13 mouse cellular contexts compared by ENCODE assay signal in genomic region chr1:191829124-191829523, GRCm38 (mm10). TPM values are rescaled to one million over a fixed set of nuclear protein-coding genes. Genes with fewer than 3 reads are reported as not detected.
A peak's percentile ranks its signal among the peaks of the same experiment; 100 is the strongest.
DNase-seq lines count a peak whose midpoint lies in the region; ATAC-seq and TF ChIP-seq lines count a peak whose summit lies in the region.
"Had no signal": no experiment of that assay in that cellular context is flagged by ENCODE, and none has a peak within 500 bp of the region (broad histone marks: within the 10 kb centered on the region; RNA-seq: fewer than 3 reads in every experiment).

No protein-coding gene starts in this region.

- H3K4me1 ChIP-seq in ES-Bruce4 (ENCODE audit: control insufficient read depth, insufficient read depth, low read length), result no peaks in the 10 kb centered on the region
- H3K4me1 ChIP-seq in bone marrow, adult 2 months (ENCODE audit: control insufficient read depth, insufficient read depth, low read length), result no peaks in the 10 kb centered on the region
- H3K4me1 ChIP-seq in thymus, adult 2 months (replicated peaks; ENCODE audit: control insufficient read depth, insufficient read depth, low read length), result no peaks in the 10 kb centered on the region
- H3K4me1 ChIP-seq: hindbrain, embryonic 12.5 days had no signal

- TF ChIP-seq CTCF in ES-Bruce4 (IDR thresholded peaks at IDR 0.05; ENCODE audit: low read depth, low read length), result peak; percentile 38
- peak; percentile 26; the same call in 1 of the 2 replicates for TF ChIP-seq CTCF in bone marrow, adult 2 months (IDR thresholded peaks at IDR 0.05; ENCODE audit: control insufficient read depth, insufficient read depth, low read length)
- no peak for TF ChIP-seq CTCF in thymus, adult 2 months (IDR thresholded peaks at IDR 0.05; ENCODE audit: borderline replicate concordance, control insufficient read depth, extremely low read depth, insufficient read depth, low read length, poor library complexity)

- no peak for TF ChIP-seq EP300 in ES-Bruce4 (IDR thresholded peaks at IDR 0.05; ENCODE audit: insufficient read depth, low read depth, low read length)

- TF ChIP-seq POLR2A in ES-Bruce4 (IDR thresholded peaks at IDR 0.05; ENCODE audit: insufficient read depth, low read length), result no peak
- TF ChIP-seq POLR2A in bone marrow, adult 2 months (IDR thresholded peaks at IDR 0.05; ENCODE audit: borderline replicate concordance, control insufficient read depth, low read depth, low read length), result no peak
- no peak for TF ChIP-seq POLR2A in thymus, adult 2 months (IDR thresholded peaks at IDR 0.05; ENCODE audit: control insufficient read depth, extremely low read depth, insufficient read depth, low read length, poor library complexity)

- H3K27me3 ChIP-seq in ES-Bruce4 (ENCODE audit: control insufficient read depth, insufficient read depth, low read length, poor library complexity, severe bottlenecking), result no peaks in the 10 kb centered on the region
- H3K27me3 ChIP-seq in thymus, adult 2 months (ENCODE audit: control insufficient read depth, insufficient read depth, low read length), result no peaks in the 10 kb centered on the region
- H3K27me3 ChIP-seq: hindbrain, embryonic 12.5 days had no signal

- H3K4me3 ChIP-seq in ES-Bruce4 (ENCODE audit: low read depth, low read length), result no peak overlapping the region
- H3K4me3 ChIP-seq in bone marrow, adult 2 months (replicated peaks; ENCODE audit: control insufficient read depth, low read depth, low read length), result no peak overlapping the region
- H3K4me3 ChIP-seq in thymus, adult 2 months (ENCODE audit: control insufficient read depth, insufficient read depth, low read length), result no peak overlapping the region
- H3K4me3 ChIP-seq: hindbrain, embryonic 12.5 days had no signal

- no peak overlapping the region for H3K9ac ChIP-seq in ES-Bruce4 (ENCODE audit: low read depth, poor library complexity, severe bottlenecking)
- H3K9ac ChIP-seq: hindbrain, embryonic 12.5 days had no signal

- no peak overlapping the region for H3K27ac ChIP-seq in ES-Bruce4 (ENCODE audit: insufficient read depth, low read length)
- H3K27ac ChIP-seq in bone marrow, adult 2 months (ENCODE audit: control insufficient read depth, insufficient read depth, low read depth, low read length, poor library complexity), result no peak overlapping the region
- H3K27ac ChIP-seq in thymus, adult 2 months (ENCODE audit: control insufficient read depth, insufficient read depth, low read length), result no peak overlapping the region
- H3K27ac ChIP-seq: hindbrain, embryonic 12.5 days had no signal

- no peaks in the 10 kb centered on the region for H3K9me3 ChIP-seq in ES-Bruce4 (replicated peaks; ENCODE audit: control insufficient read depth, insufficient read depth, low read length, poor library complexity, severe bottlenecking)
- H3K9me3 ChIP-seq: hindbrain, embryonic 12.5 days had no signal

- H3K36me3 ChIP-seq in ES-Bruce4 (ENCODE audit: control insufficient read depth, insufficient read depth, low read length, poor library complexity, severe bottlenecking), result peaks cover 60% of the 10 kb centered on the region
- peaks cover 35% of the 10 kb centered on the region for H3K36me3 ChIP-seq in thymus, adult 2 months (ENCODE audit: control insufficient read depth, insufficient read depth, low read length)

- peak; percentile 15 to 22 for DNase-seq in left cerebral cortex, adult 18-20 months (ENCODE audit: low spot score in 2 of 2)
- no peak for DNase-seq in left cerebral cortex, adult 9 months (ENCODE audit: low spot score in 2 of 2)
- DNase-seq in kidney, postnatal 36 days, result peak; percentile 39 to 66
- no peak for DNase-seq in thymus, postnatal 14 days
- DNase-seq in thymus, adult 2 months, result no peak
- DNase-seq: cerebellum, postnatal 36 days; heart, adult 18-20 months; layer of hippocampus, postnatal 36 days; retina, postnatal 1 day had no signal

- ATAC-seq in activated CD4-positive, CD25-positive, alpha-beta regulatory T cell, adult 4 months, result no peak

- WGBS in bone marrow, adult 2 months, result 53% methylated on average over 3 of the region's 3 CpGs
- 65% methylated on average over 3 of the region's 3 CpGs for WGBS in thymus, adult 2 months

RNA-seq across cellular contexts. Expression of gene Nek2, which starts 7.9 kb away (rescaled TPM):
- 1 to 10 TPM; 1.4 to 1.6 TPM for total RNA-seq in left cerebral cortex, adult 18-20 months (2021)
- 79.5 and 80.3 TPM in 2 replicates for polyA plus RNA-seq in ES-Bruce4 (2011; ENCODE audit: insufficient read depth, insufficient read length, low read depth, missing spikeins)
- 23.5 and 26.9 TPM in 2 replicates for polyA plus RNA-seq in bone marrow, adult 2 months (2011; ENCODE audit: insufficient read depth, insufficient read length, low replicate concordance, missing spikeins)
- 1 to 10 TPM; 4.4 to 5.0 TPM for polyA plus RNA-seq in activated CD4-positive, CD25-positive, alpha-beta regulatory T cell, adult 4 months (2017; shearing (Covaris generic))
- 14.9 and 24.3 TPM in 2 replicates for polyA plus RNA-seq in thymus, adult 2 months (2012; rRNA removed)

Comparison
In these comparisons a context has a peak if more than half of its experiments do, and no peak if none do; other contexts are left out.
1. DNase-seq: peak in left cerebral cortex, adult 18-20 months (2 of 2) and kidney, postnatal 36 days (2 of 2); none in left cerebral cortex, adult 9 months (0 of 2), thymus, postnatal 14 days (single experiment) and thymus, adult 2 months (single experiment).